Mouse (Mus musculus): ENCODE results near the gene Fam160b1. TPM values are rescaled to one million over a fixed set of nuclear protein-coding genes. Genes with fewer than 3 reads are reported as not detected.

The Fam160b1 gene
- polyA plus RNA-seq (2015; fragmentation: Nextera tagmentation; extraction: Ambion mirVana) = 12.6 and 12.9 TPM in 2 replicates

GRCm38 (mm10) chr19:57360341-57361130 lies at the start of gene Fam160b1:
Gene Fam160b1 (plus strand): TSS chr19:57360680.
- H3K9ac ChIP-seq (replicated peaks) = peak within 1 kb of the TSS; percentile 100
- WGBS = 1% methylated on average over 48 of the region's 70 CpGs
- no peaks in the 10 kb centered on the region for H3K27me3 ChIP-seq (replicated peaks)
- H3K4me1 ChIP-seq = peaks cover 54% of the 10 kb centered on the region
- H3K4me2 ChIP-seq = peak within 1 kb of the TSS; percentile 66
- peak within 1 kb of the TSS; percentile 96 for H3K4me3 ChIP-seq (replicated peaks)
- no peaks in the 10 kb centered on the region for H3K9me3 ChIP-seq (replicated peaks)
- H3K27ac ChIP-seq (replicated peaks) = peak within 1 kb of the TSS; percentile 96
- ATAC-seq (ENCODE audit: low FRiP score) = peak; percentile 90
- H3K36me3 ChIP-seq = no peaks in the 10 kb centered on the region

- Histone ChIP-seq H3K27me3 (replicated peaks) (0 out of 2 replicates have a peak, but pooled peaks cover 6% of the 10 kb centered on the region), H3K9me3 (replicated peaks) (no peaks in the 10 kb centered on the region), H3K27ac (replicated peaks) (no peak overlapping the region), H3K4me3 (replicated peaks) (peak overlapping the region; percentile 69; the same call in 1 of the 2 replicates), H3K36me3 (no peaks in the 10 kb centered on the region), H3K4me2 (peak overlapping the region; percentile 96), H3K4me1 (peaks cover 23% of the 10 kb centered on the region), H3K9ac (replicated peaks) (no peak overlapping the region)
- 74% methylated on average over 10 of the region's 10 CpGs for WGBS
- no peak for ATAC-seq (ENCODE audit: low FRiP score)
These were observed 47.3 kb upstream of the Fam160b1 start for GRCm38 (mm10) chr19:57313226-57313625.

GRCm38 (mm10) chr19:57313891-57314345 lies 46.6 kb upstream of the Fam160b1 start:
- Histone ChIP-seq H3K4me3 (replicated peaks) (peak overlapping the region; percentile 69), H3K9ac (replicated peaks) (peak overlapping the region; percentile 90), H3K9me3 (replicated peaks) (no peaks in the 10 kb centered on the region), H3K4me1 (peaks cover 23% of the 10 kb centered on the region), H3K36me3 (no peaks in the 10 kb centered on the region), H3K4me2 (peak overlapping the region; percentile 96), H3K27ac (replicated peaks) (peak overlapping the region; percentile 90), H3K27me3 (replicated peaks) (0 out of 2 replicates have a peak, but pooled peaks cover 6% of the 10 kb centered on the region)
- 47% methylated on average over 3 of the region's 3 CpGs for WGBS
- ATAC-seq (ENCODE audit: low FRiP score) = 0 out of 2 replicates have a peak, but pooled peaks have one; percentile 20

GRCm38 (mm10) chr19:57314346-57315012 lies 46.0 kb upstream of the Fam160b1 start, which contains the start of gene Ablim1:
Gene Ablim1 (minus strand): TSS chr19:57314919.
- peak; percentile 80 for ATAC-seq (ENCODE audit: low FRiP score)
- no peaks in the 10 kb centered on the region for H3K36me3 ChIP-seq
- H3K4me3 ChIP-seq (replicated peaks) = peak within 1 kb of the TSS; percentile 69
- H3K27me3 ChIP-seq (replicated peaks) = 0 out of 2 replicates have a peak, but pooled peaks cover 6% of the 10 kb centered on the region
- H3K4me1 ChIP-seq = peaks cover 23% of the 10 kb centered on the region
- H3K9ac ChIP-seq (replicated peaks) = peak within 1 kb of the TSS; percentile 90
- WGBS = 2% methylated on average over 52 of the region's 52 CpGs
- peak within 1 kb of the TSS; percentile 96 for H3K4me2 ChIP-seq
- no peaks in the 10 kb centered on the region for H3K9me3 ChIP-seq (replicated peaks)
- peak within 1 kb of the TSS; percentile 90 for H3K27ac ChIP-seq (replicated peaks)

GRCm38 (mm10) chr19:57315013-57315565 lies 45.4 kb upstream of the Fam160b1 start:
- H3K4me3 ChIP-seq (replicated peaks) = peak overlapping the region; percentile 69
- H3K4me1 ChIP-seq = peaks cover 23% of the 10 kb centered on the region
- peak; percentile 65 for ATAC-seq (ENCODE audit: low FRiP score)
- peak overlapping the region; percentile 90 for H3K27ac ChIP-seq (replicated peaks)
- WGBS = 42% methylated on average over 11 of the region's 11 CpGs
- H3K4me2 ChIP-seq = peak overlapping the region; percentile 96
- peak overlapping the region; percentile 90 for H3K9ac ChIP-seq (replicated peaks)
- H3K27me3 ChIP-seq (replicated peaks) = 0 out of 2 replicates have a peak, but pooled peaks cover 6% of the 10 kb centered on the region
- H3K36me3 ChIP-seq = no peaks in the 10 kb centered on the region
- H3K9me3 ChIP-seq (replicated peaks) = no peaks in the 10 kb centered on the region

- Histone ChIP-seq H3K9me3 (replicated peaks) (no peaks in the 10 kb centered on the region), H3K27me3 (replicated peaks) (0 out of 2 replicates have a peak, but pooled peaks cover 6% of the 10 kb centered on the region), H3K4me1 (peaks cover 23% of the 10 kb centered on the region), H3K9ac (replicated peaks) (no peak overlapping the region), H3K4me2 (no peak overlapping the region), H3K36me3 (no peaks in the 10 kb centered on the region), H3K27ac (replicated peaks) (no peak overlapping the region), H3K4me3 (replicated peaks) (no peak overlapping the region)
- ATAC-seq (ENCODE audit: low FRiP score) = no peak
- 94% methylated on average over 3 of the region's 3 CpGs for WGBS
These were observed 43.9 kb upstream of the Fam160b1 start for GRCm38 (mm10) chr19:57316597-57316996.

- 83% methylated on average over 9 of the region's 9 CpGs for WGBS
- H3K36me3 ChIP-seq = no peaks in the 10 kb centered on the region
- ATAC-seq (ENCODE audit: low FRiP score) = no peak
These were observed 39.7 kb upstream of the Fam160b1 start for GRCm38 (mm10) chr19:57320656-57321382.

GRCm38 (mm10) chr19:57321839-57322238 lies 38.6 kb upstream of the Fam160b1 start:
- Histone ChIP-seq H3K4me3 (replicated peaks) (no peak overlapping the region), H3K27me3 (replicated peaks) (no peaks in the 10 kb centered on the region), H3K36me3 (no peaks in the 10 kb centered on the region), H3K4me1 (no peaks in the 10 kb centered on the region), H3K27ac (replicated peaks) (no peak overlapping the region), H3K4me2 (no peak overlapping the region), H3K9me3 (replicated peaks) (no peaks in the 10 kb centered on the region), H3K9ac (replicated peaks) (no peak overlapping the region)
- ATAC-seq (ENCODE audit: low FRiP score) = no peak
- WGBS = 91% methylated on average over 3 of the region's 3 CpGs

More at GRCm38 (mm10) chr19:57320656-57321382, 39.7 kb upstream of the Fam160b1 start:
- H3K9me3 ChIP-seq (replicated peaks) = no peaks in the 10 kb centered on the region
- 0 out of 2 replicates have a peak, but pooled peaks cover 5% of the 10 kb centered on the region for H3K27me3 ChIP-seq (replicated peaks)
- H3K4me3 ChIP-seq (replicated peaks) = no peak overlapping the region
- H3K4me1 ChIP-seq = no peaks in the 10 kb centered on the region
- no peak overlapping the region for H3K9ac ChIP-seq (replicated peaks)
- H3K4me2 ChIP-seq = no peak overlapping the region
- H3K27ac ChIP-seq (replicated peaks) = no peak overlapping the region

GRCm38 (mm10) chr19:57322491-57322890 lies 38.0 kb upstream of the Fam160b1 start:
- no peak overlapping the region for H3K4me3 ChIP-seq (replicated peaks)
- no peak for ATAC-seq (ENCODE audit: low FRiP score)
- WGBS = 63% methylated on average over 4 of the region's 4 CpGs
- no peak overlapping the region for H3K4me2 ChIP-seq
- no peaks in the 10 kb centered on the region for H3K4me1 ChIP-seq
- H3K9ac ChIP-seq (replicated peaks) = no peak overlapping the region
- H3K36me3 ChIP-seq = no peaks in the 10 kb centered on the region
- H3K9me3 ChIP-seq (replicated peaks) = no peaks in the 10 kb centered on the region
- H3K27me3 ChIP-seq (replicated peaks) = no peaks in the 10 kb centered on the region
- H3K27ac ChIP-seq (replicated peaks) = no peak overlapping the region

GRCm38 (mm10) chr19:57323087-57323486 lies 37.4 kb upstream of the Fam160b1 start:
- WGBS = 79% methylated on average over 8 of the region's 8 CpGs
- Histone ChIP-seq H3K36me3 (no peaks in the 10 kb centered on the region), H3K9me3 (replicated peaks) (no peaks in the 10 kb centered on the region), H3K27ac (replicated peaks) (no peak overlapping the region), H3K4me2 (no peak overlapping the region), H3K27me3 (replicated peaks) (no peaks in the 10 kb centered on the region), H3K9ac (replicated peaks) (no peak overlapping the region), H3K4me3 (replicated peaks) (no peak overlapping the region), H3K4me1 (no peaks in the 10 kb centered on the region)
- ATAC-seq (ENCODE audit: low FRiP score) = no peak
